Mouse (Mus musculus): ENCODE measurements around the gene Capzb. TPM values are rescaled to one million over a fixed set of nuclear protein-coding genes. Genes with fewer than 3 reads are reported as not detected.

The Capzb gene
- polyA plus RNA-seq, 1 experiment from 2014 or later: 208 TPM

DNA sequence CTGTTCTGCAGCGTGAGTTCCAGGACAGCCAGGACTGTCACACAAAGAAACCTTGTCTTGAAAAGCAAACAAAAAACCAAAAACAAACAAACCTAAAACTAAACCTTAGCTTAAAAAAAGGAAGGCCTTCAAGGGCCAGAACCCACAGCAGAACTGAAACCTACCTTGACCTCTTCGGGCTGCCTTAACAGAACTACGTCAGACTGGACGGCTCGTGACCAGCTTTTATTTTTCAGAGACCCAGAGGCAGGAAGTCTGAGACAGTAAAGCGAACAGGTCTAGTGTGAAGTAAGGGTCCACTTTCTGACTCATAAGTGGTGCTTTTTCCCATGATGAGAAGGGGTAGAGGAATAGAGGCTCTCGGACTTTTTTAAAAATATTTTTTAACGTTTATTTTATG, 26.5 kb upstream of the Capzb start:
- H3K4me2 ChIP-seq: no peak overlapping the region
- H3K27me3 ChIP-seq (replicated peaks): no peaks in the 10 kb centered on the region
- H3K4me1 ChIP-seq: 0 out of 2 replicates have a peak, but pooled peaks cover 5% of the 10 kb centered on the region
- no peak overlapping the region for H3K9ac ChIP-seq
- H3K4me3 ChIP-seq: no peak overlapping the region
- H3K9me3 ChIP-seq (replicated peaks): no peaks in the 10 kb centered on the region
- H3K36me3 ChIP-seq: no peaks in the 10 kb centered on the region
- 71% methylated on average over 8 of the region's 8 CpGs for WGBS (ENCODE audit: insufficient replicate concordance)
- ATAC-seq: no peak
- H3K27ac ChIP-seq: no peak overlapping the region

DNA sequence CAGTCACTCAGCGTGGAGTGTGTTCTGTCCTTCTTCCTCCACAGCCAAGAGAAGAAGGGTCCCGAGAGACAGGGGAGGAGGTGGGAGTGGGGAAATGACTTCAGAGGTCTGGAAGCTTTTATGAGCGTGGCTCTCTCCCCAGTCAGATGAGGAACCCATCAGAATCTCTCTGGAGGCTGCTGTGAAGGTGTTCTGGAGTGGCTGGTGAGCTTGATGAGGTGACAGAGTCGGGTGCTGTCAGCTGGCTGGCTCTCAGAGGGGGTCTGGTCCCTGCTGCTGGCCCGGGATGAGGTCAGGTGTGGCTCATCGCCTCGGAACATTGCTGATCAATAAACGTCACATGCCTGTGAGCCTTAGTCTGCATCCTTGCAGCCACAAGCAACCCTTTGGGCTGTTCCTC, 25.6 kb upstream of the Capzb start:
- Histone ChIP-seq H3K9ac (no peak overlapping the region), H3K36me3 (no peaks in the 10 kb centered on the region), H3K4me2 (no peak overlapping the region), H3K4me1 (0 out of 2 replicates have a peak, but pooled peaks cover 5% of the 10 kb centered on the region), H3K27me3 (replicated peaks) (no peaks in the 10 kb centered on the region), H3K9me3 (replicated peaks) (no peaks in the 10 kb centered on the region), H3K27ac (no peak overlapping the region), H3K4me3 (no peak overlapping the region)
- 63% methylated on average over 8 of the region's 8 CpGs for WGBS (ENCODE audit: insufficient replicate concordance)
- ATAC-seq: no peak

DNA sequence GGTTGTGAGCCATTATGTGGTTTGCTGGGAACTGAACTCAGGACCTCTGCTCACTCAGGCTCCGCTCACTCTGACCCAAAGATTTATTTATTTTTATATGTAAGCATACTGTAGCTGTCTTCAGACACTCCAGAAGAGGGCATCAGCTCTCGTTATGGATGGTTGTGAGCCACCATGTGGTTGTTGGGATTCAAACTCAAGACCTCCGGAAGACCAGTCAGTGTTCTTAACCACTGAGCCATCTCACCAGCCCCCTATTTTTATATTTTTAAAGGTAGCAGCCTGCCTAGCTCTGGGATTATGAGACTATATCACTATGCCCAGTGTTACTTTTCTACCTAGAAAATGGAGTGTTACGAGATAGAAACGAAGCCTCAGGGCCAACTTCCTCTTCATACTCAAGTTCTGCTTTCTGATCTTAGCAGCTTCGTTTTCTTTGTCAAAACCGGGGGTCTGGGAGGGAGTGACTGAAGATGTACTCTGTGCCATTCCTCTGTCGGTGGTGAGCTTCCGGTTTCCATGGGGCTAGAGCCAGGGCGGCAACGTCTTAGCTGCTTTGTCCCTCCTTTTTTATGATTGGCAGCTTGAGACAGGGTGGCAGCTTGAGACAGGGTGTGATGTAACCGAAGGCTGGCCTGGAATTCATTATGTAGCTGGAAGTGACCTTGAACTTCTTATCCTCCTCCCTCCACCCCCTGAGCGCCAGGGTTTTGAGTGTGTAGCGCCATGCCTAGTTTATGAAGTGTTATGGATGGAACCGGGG, 23.5 kb upstream of the Capzb start:
- H3K36me3 ChIP-seq: no peaks in the 10 kb centered on the region
- no peaks in the 10 kb centered on the region for H3K27me3 ChIP-seq (replicated peaks)
- no peaks in the 10 kb centered on the region for H3K9me3 ChIP-seq (replicated peaks)
- H3K4me3 ChIP-seq: no peak overlapping the region
- H3K9ac ChIP-seq: no peak overlapping the region
- no peak overlapping the region for H3K27ac ChIP-seq
- peak overlapping the region; percentile 34; the same call in 1 of the 2 replicates for H3K4me2 ChIP-seq
- 39% methylated on average over 15 of the region's 15 CpGs for WGBS (ENCODE audit: insufficient replicate concordance)
- H3K4me1 ChIP-seq: 0 out of 2 replicates have a peak, but pooled peaks cover 5% of the 10 kb centered on the region
- peak; percentile 35; the same call in 1 of the 2 replicates for ATAC-seq

DNA sequence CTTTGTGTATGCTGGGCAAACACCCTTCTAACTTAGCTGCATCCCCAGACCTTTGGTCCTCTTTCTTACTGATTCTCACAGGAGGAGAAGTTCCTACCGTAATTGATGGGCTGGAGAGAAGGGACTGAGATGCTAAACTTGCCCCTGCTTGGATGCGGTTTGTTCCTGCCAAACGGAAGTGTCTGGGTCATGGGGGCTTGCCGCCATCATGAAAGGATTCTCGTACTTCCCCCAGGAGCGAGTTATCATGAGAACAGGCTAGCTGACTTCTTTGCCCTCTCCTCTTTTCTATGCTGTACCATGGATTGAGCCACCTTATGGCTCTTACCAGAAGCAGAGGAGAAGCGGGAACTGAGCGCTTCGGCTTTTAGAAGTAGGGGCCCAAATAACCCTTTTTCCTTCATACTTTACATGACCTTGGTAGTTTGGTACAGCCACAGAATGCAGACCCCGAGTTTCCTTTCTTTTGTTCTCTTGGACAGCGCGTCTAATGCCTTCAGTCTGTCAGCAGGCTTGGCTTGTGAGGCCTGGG, 22.9 kb upstream of the Capzb start:
- 72% methylated on average over 12 of the region's 12 CpGs for WGBS (ENCODE audit: insufficient replicate concordance)
- Histone ChIP-seq H3K27me3 (replicated peaks) (no peaks in the 10 kb centered on the region), H3K4me3 (no peak overlapping the region), H3K4me1 (0 out of 2 replicates have a peak, but pooled peaks cover 5% of the 10 kb centered on the region), H3K27ac (no peak overlapping the region), H3K9me3 (replicated peaks) (no peaks in the 10 kb centered on the region), H3K36me3 (no peaks in the 10 kb centered on the region), H3K4me2 (no peak overlapping the region), H3K9ac (no peak overlapping the region)
- ATAC-seq: no peak

DNA sequence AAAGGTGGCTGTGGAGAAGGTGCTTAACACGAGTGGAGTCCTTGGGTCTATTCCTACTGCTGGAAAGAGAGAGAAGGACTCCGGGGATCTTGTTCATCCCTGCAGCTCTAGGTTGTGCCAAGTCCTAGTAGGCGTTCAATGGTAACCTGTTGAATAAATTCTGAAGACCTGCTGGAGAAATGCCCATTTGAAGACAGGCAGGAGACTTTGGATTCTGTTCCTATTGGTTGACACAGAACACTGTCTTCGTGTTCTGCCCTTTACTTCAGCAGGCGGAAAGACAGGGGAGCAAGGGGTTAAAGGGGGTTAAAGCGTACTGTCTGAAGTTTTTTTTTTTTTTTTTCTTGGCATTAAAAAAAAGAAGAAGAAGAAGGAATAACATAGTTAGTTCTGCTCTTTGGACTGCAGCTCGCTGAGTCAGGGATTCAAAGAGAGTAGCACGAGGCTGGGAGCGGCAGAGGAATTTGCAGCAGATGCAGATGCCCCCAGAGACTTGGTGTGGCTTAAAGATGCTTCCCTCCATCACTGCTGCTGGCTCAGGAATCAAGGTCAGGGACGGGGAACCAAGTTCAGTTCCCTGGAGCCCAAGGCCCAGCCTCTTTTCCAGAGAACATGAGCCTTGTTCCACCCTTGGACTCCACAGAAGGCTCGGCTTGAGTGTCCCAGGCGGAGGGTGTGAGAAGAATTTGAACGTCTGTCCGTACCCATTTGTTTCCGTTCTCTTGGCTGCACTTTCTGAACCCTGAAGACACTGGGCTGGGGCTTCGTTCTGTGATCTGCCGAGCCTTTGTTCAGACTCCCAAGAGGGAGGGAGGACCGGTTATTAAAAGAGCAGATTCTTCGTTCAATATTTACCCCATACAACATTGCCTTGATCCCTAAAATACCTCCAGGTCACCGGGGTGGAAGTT, 17.4 kb upstream of the Capzb start:
- Histone ChIP-seq H3K36me3 (no peaks in the 10 kb centered on the region), H3K27me3 (replicated peaks) (no peaks in the 10 kb centered on the region), H3K4me3 (no peak overlapping the region), H3K9ac (no peak overlapping the region), H3K4me2 (no peak overlapping the region), H3K9me3 (replicated peaks) (peaks cover 13% of the 10 kb centered on the region; the same call in 1 of the 2 replicates), H3K4me1 (peaks cover 11% of the 10 kb centered on the region), H3K27ac (no peak overlapping the region)
- WGBS (ENCODE audit: insufficient replicate concordance): 58% methylated on average over 20 of the region's 20 CpGs
- no peak for ATAC-seq

DNA sequence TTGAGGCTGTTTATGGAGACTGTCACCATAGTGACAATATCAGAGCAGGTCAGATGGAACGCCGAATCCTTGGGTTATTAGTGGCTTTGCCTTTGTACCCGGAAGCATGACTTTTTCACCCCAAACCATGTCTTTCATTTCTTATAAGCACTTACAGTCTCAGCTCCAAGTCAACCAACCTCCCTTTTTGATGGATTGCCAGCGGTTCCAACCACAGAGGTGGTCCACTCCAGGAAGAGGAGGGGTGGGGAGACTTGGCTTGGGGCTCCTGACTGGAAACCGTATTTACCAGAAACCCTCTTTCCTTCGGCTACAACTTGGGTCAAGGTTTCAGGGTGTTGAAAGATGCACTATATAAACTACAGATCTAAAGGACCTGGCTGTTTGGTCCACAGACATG, 16.7 kb upstream of the Capzb start:
- H3K9ac ChIP-seq: no peak overlapping the region
- H3K9me3 ChIP-seq (replicated peaks): peaks cover 13% of the 10 kb centered on the region; the same call in 1 of the 2 replicates
- WGBS (ENCODE audit: insufficient replicate concordance): 58% methylated on average over 6 of the region's 6 CpGs
- H3K27me3 ChIP-seq (replicated peaks): no peaks in the 10 kb centered on the region
- ATAC-seq: no peak
- H3K27ac ChIP-seq: no peak overlapping the region
- no peak overlapping the region for H3K4me3 ChIP-seq
- H3K36me3 ChIP-seq: no peaks in the 10 kb centered on the region
- peaks cover 18% of the 10 kb centered on the region for H3K4me1 ChIP-seq
- no peak overlapping the region for H3K4me2 ChIP-seq

DNA sequence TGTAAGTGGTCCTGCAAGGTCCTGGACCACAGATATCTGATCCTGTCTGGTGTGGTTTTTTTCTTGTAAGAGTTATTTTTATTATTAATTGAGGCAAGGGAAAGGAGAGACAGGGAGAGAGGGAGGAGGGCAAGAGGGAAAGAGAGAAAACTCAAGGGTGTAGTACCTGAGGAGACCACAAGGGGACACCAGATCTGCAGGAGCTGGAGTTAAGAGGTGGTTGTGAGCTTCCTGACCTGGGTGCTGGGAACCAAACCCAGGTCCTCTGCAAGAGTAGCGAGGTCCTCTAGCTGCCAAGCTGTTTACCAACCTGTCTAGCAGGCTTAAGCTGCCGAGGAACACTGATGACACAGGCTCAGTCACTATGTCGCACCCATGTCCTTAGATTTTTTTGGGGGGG, 14.8 kb upstream of the Capzb start:
- Histone ChIP-seq H3K4me2 (no peak overlapping the region), H3K27me3 (replicated peaks) (no peaks in the 10 kb centered on the region), H3K36me3 (no peaks in the 10 kb centered on the region), H3K9me3 (replicated peaks) (peaks cover 13% of the 10 kb centered on the region; the same call in 1 of the 2 replicates), H3K27ac (no peak overlapping the region), H3K4me1 (peaks cover 19% of the 10 kb centered on the region), H3K4me3 (no peak overlapping the region), H3K9ac (no peak overlapping the region)
- 77% methylated on average over 3 of the region's 3 CpGs for WGBS (ENCODE audit: insufficient replicate concordance)
- ATAC-seq: no peak

DNA sequence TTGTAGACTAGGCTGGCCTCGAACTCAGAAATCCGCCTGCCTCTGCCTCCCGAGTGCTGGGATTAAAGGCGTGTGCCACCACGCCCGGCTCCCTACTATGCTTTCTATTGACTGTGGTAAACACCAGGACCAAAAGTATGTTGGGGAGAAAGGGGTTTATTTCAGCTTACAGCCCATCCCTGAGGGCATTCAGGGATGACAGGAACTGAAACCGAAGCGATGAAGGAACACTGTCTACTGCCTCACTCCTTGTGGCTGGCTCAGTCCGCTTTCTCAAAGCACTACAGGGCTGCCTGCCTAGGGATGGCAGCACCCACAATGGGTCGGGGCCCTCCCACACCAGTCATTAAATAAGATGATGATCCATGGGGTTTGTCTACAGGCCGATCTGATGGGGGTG, 14.3 kb upstream of the Capzb start:
- no peak overlapping the region for H3K9ac ChIP-seq
- H3K4me3 ChIP-seq: no peak overlapping the region
- no peaks in the 10 kb centered on the region for H3K27me3 ChIP-seq (replicated peaks)
- ATAC-seq: no peak
- H3K4me1 ChIP-seq: peaks cover 19% of the 10 kb centered on the region
- H3K27ac ChIP-seq: no peak overlapping the region
- H3K4me2 ChIP-seq: no peak overlapping the region
- H3K9me3 ChIP-seq (replicated peaks): peaks cover 13% of the 10 kb centered on the region; the same call in 1 of the 2 replicates
- WGBS (ENCODE audit: insufficient replicate concordance): 90% methylated on average over 11 of the region's 11 CpGs
- H3K36me3 ChIP-seq: no peaks in the 10 kb centered on the region

DNA sequence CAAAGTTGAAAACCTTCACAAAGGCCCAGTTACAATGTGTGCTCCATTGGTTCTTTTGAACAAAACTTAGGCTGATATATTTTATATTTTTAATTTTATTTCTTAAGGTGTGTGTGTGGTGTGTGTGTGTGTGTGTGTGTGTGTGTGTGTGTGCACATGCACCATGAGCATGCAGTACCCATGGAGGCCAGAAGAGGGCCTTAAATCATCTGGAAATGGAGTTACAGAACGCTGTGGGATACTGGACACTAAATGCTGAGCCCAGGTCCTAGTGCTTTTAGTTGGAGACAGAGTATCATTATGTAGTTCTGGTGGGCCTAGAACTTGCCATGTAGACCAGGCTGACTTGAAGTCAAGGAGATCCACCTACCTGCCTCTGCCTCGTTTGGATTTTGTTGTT, 13.5 kb upstream of the Capzb start:
- H3K27me3 ChIP-seq (replicated peaks): no peaks in the 10 kb centered on the region
- peaks cover 19% of the 10 kb centered on the region for H3K4me1 ChIP-seq
- H3K9ac ChIP-seq: no peak overlapping the region
- no peak overlapping the region for H3K4me3 ChIP-seq
- peaks cover 13% of the 10 kb centered on the region; the same call in 1 of the 2 replicates for H3K9me3 ChIP-seq (replicated peaks)
- no peak for ATAC-seq
- no peaks in the 10 kb centered on the region for H3K36me3 ChIP-seq
- no peak overlapping the region for H3K4me2 ChIP-seq
- H3K27ac ChIP-seq: 0 out of 2 replicates have a peak overlapping the region, but pooled peaks have one; percentile 23
- WGBS (ENCODE audit: insufficient replicate concordance): 50% methylated on average over 2 of the region's 2 CpGs

DNA sequence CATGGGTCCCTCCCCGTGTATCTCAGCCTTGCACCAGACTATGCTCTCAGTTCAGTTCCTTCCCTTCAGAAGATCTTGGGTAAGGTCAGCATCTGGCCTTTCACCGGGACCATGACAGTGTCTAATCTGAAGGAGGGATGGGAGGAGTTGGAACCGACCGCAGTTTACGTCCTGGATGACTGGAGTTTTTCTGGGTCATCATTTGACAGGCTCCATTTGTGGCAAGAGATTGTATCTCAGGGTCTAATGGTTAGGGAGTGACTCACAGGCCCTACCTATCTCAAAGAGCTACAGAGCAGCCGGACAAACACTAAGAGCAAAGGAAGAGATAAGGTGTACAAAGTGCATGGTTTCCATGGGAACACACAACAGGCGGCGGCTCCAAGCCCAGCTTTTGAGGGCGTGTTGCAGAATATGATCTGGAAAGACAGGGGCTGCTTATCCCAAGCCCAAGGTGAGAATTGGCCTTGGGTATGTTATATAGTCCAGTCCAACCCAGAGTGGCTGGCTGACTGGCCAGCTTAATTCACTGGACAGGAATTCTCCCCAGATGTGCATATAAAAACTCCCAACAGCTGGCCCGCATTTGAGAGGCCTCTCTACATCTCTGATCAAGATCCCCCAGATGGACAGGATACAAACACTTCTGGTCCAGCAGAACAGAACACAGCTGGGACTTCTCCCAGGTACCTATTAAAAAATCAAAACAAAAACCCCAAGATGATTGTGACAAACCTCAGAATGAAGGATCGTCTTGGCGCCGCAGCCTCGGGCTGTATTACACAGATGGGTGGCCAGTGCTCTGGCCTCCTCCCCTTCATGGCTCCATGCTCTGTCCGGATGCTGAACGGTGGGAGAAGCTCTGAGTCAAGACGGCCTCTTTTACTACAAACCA, 12.7 kb upstream of the Capzb start:
- H3K36me3 ChIP-seq: no peaks in the 10 kb centered on the region
- ATAC-seq: peak; percentile 88
- WGBS (ENCODE audit: insufficient replicate concordance): 38% methylated on average over 17 of the region's 17 CpGs
- no peaks in the 10 kb centered on the region for H3K27me3 ChIP-seq (replicated peaks)
- H3K4me2 ChIP-seq: peak overlapping the region; percentile 22
- H3K9me3 ChIP-seq (replicated peaks): peaks cover 13% of the 10 kb centered on the region; the same call in 1 of the 2 replicates
- no peak overlapping the region for H3K4me3 ChIP-seq
- 0 out of 2 replicates have a peak overlapping the region, but pooled peaks have one; percentile 23 for H3K27ac ChIP-seq
- H3K4me1 ChIP-seq: peaks cover 19% of the 10 kb centered on the region
- H3K9ac ChIP-seq: no peak overlapping the region

DNA sequence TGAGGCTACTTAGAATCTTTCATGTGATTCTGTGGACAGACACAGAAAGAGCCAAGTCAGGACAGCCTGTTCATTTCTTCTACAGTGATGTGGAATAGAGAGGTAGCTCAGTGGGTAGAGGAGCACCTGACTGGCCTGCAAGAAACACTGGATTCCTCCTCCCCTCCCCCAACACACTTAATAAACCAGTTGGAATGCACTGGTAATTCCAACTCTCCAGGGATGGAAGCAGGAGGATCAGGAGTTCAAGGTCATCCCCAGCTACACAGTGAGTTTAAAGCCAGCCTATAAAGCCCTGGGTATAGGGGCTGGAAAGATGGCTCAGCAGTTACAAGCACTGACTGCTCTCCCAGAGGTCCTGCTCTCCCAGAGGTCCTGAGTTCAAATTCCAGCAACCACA, 10.2 kb upstream of the Capzb start:
- Histone ChIP-seq H3K9me3 (replicated peaks) (peaks cover 13% of the 10 kb centered on the region; the same call in 1 of the 2 replicates), H3K27me3 (replicated peaks) (no peaks in the 10 kb centered on the region), H3K36me3 (no peaks in the 10 kb centered on the region)

More for the DNA sequence above, 10.2 kb upstream of the Capzb start:
- Histone ChIP-seq H3K9ac (no peak overlapping the region), H3K4me2 (no peak overlapping the region), H3K27ac (no peak overlapping the region), H3K4me1 (peaks cover 19% of the 10 kb centered on the region), H3K4me3 (no peak overlapping the region)
- ATAC-seq: no peak

Data from liver, embryonic 12.5 days (tissue).